Mouse (Mus musculus) small intestine, adult 2 months (tissue): Measurements from ENCODE around the gene Vtn. TPM values are rescaled to one million over a fixed set of nuclear protein-coding genes. Genes with fewer than 3 reads are reported as not detected.
A peak's percentile ranks its signal among the peaks of the same experiment; 100 is the strongest.

Experiments used
- H3K27ac ChIP-seq: fragments of 200-500 bp; 2 replicates; pipeline ENCODE4 v1.5.1; 2012; ENCODE audit warnings: low read depth, low read length, control low read depth, inconsistent platforms; ENCODE audit not compliant: insufficient read depth
- H3K27me3 ChIP-seq: fragments of 200-500 bp; 2 replicates; pipeline ENCODE4 v1.6.1; 2012; ENCODE audit warnings: mild to moderate bottlenecking, moderate library complexity, low read length, inconsistent platforms; ENCODE audit not compliant: control insufficient read depth, insufficient read depth
- H3K36me3 ChIP-seq: fragments of 200-500 bp; 2 replicates; pipeline ENCODE4 v1.6.1; 2012; ENCODE audit warnings: mild to moderate bottlenecking, low read length, control low read depth, inconsistent platforms; ENCODE audit not compliant: control insufficient read depth, insufficient read depth
- H3K4me1 ChIP-seq: fragments of 200-500 bp; 2 replicates; pipeline ENCODE4 v1.6.1; 2012; ENCODE audit warnings: low read length, inconsistent platforms, mixed read lengths; ENCODE audit not compliant: control insufficient read depth, insufficient read depth, insufficient read length
- H3K4me3 ChIP-seq: fragments of 200-500 bp; 2 replicates; pipeline ENCODE4 v1.5.1; 2012; ENCODE audit warnings: low read depth, mild to moderate bottlenecking, control low read depth, inconsistent platforms, low read length, moderate library complexity
- CTCF ChIP-seq: fragments of 200-500 bp; IDR thresholded peaks from 2 replicates; pipeline ENCODE4 v1.5.1; 2012; ENCODE audit warnings: low read depth, mild to moderate bottlenecking, control low read depth, inconsistent platforms, low read length, moderate library complexity, mixed read lengths; ENCODE audit not compliant: insufficient replicate concordance, insufficient read length; ENCODE audit errors: extremely low read depth
- POLR2A ChIP-seq: fragments of 200-500 bp; IDR thresholded peaks from 2 replicates; pipeline ENCODE4 v1.6.1; 2012; ENCODE audit warnings: low read depth, mild to moderate bottlenecking, control low read depth, inconsistent platforms, low read length, moderate library complexity
- WGBS: fragments of 180-500 bp; shearing (Covaris S2); methylation state at CpG from one replicate; pipeline ENCODE4 v1.1.7; 2018; 5-methylcytosine and 5-hydroxymethylcytosine counted together
- polyA plus RNA-seq: library from polyadenylated mRNA; depleted of rRNA; stranded (reverse); fragments of >200 nt; gene quantifications from 2 replicates; pipeline ENCODE4 v1.2.3, GENCODE M21; 2012; rRNA removed

The Vtn gene
- polyA plus RNA-seq, 1 experiment = 3.2 TPM

DNA sequence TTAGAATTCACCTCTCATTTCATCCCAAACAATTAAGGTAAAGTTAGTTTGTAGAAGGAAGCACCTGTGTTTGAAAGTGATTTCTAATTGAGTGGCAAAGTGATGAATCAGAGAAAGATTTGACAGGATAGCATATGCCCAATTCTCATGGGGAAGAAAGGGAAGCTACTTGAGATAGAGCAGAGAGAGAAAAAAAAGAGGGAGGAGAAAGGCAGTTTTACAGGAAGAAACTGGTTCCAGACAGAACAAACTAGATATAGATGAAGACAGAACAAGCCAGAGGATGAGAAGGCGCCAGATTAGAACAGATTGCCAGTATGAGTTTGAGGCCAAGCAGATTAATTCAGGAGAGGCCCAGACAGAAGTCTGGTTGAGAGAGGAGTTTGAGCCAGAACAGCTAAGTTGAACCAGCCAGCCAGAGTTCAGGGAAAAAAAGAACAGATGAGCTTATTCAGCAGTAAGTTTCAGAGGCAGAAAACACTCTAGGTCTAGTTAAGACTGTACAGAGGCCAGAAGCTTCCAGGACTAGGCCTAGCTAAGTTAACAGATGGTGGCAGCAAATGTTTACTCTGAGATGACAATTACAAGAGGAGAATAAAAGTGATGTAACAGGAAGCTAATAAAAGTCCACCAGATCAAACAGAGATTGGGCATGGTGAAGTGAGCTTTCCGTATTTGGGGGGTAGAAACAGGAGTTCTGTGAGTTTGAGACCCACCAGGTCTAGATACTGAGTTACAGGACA, 49.0 kb downstream of the Vtn start:
- Histone ChIP-seq H3K4me3 (no peak overlapping the region), H3K27me3 (no peaks in the 10 kb centered on the region), H3K36me3 (peaks cover 10% of the 10 kb centered on the region), H3K27ac (peak overlapping the region; percentile 56), H3K4me1 (peaks cover 23% of the 10 kb centered on the region)
- TF ChIP-seq CTCF (no peak), POLR2A (no peak)
- 39% methylated on average over 2 of the region's 2 CpGs for WGBS

- peak overlapping the region; percentile 80 for H3K4me3 ChIP-seq
- WGBS = 6% methylated on average over 5 of the region's 5 CpGs
- peaks cover 25% of the 10 kb centered on the region for H3K4me1 ChIP-seq
- no peak for TF ChIP-seq POLR2A
- H3K36me3 ChIP-seq = 0 out of 2 replicates have a peak, but pooled peaks cover under 1% of the 10 kb centered on the region
- peak overlapping the region; percentile 63 for H3K27ac ChIP-seq
- H3K27me3 ChIP-seq = no peaks in the 10 kb centered on the region
These were observed 50.6 kb downstream of the Vtn start for GRCm38 (mm10) chr11:78549491-78549987.

- H3K36me3 ChIP-seq = no peaks in the 10 kb centered on the region
- WGBS = under 1% methylated on average over 60 of the region's 60 CpGs
- H3K27me3 ChIP-seq = no peaks in the 10 kb centered on the region
- H3K4me3 ChIP-seq = peak within 1 kb of the TSS; percentile 80
- peaks cover 30% of the 10 kb centered on the region; the same call in 1 of the 2 replicates for H3K4me1 ChIP-seq
- peak within 1 kb of the TSS; percentile 63 for H3K27ac ChIP-seq
- TF ChIP-seq CTCF = peak; percentile 17; the same call in 1 of the 2 replicates
- peak; percentile 64 for TF ChIP-seq POLR2A
These were observed 51.5 kb downstream of the Vtn start, which contains the start of gene Tmem97 for GRCm38 (mm10) chr11:78550168-78551058. Gene Tmem97, minus strand, starts transcription at chr11:78550777.

DNA sequence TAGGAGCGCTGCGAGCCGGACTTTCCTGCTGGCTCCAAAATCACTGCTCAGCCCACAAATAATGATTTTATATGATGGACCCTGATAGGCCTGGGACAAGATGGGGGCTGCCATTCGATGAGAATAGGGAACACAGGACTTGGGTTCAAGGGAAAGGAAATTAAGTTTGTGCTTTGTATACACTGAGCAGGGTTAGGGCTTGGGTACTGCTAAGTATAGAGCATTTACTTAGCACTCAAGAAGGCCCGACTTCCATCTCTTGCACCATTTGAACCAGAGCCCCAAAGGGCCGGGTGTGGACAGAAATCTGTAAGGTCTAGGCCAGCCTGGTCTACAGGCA, 52.1 kb downstream of the Vtn start:
- Histone ChIP-seq H3K4me3 (peak overlapping the region; percentile 80), H3K36me3 (no peaks in the 10 kb centered on the region), H3K27ac (peak overlapping the region; percentile 18; the same call in 1 of the 2 replicates), H3K4me1 (peaks cover 34% of the 10 kb centered on the region; the same call in 1 of the 2 replicates), H3K27me3 (no peaks in the 10 kb centered on the region)
- WGBS = 23% methylated on average over 6 of the region's 6 CpGs
- TF ChIP-seq CTCF = no peak
- TF ChIP-seq POLR2A = no peak

Other genes starting within 250 kb of the Vtn start
- 38.2 and 51.7 TPM in 2 replicates for gene 2610507B11Rik, start 237.3 kb upstream of the Vtn start, polyA plus RNA-seq
- 0.14 and 0.18 TPM in 2 replicates for gene BC030499, start 208.2 kb upstream of the Vtn start, polyA plus RNA-seq
- gene Spag5, start 197.6 kb upstream of the Vtn start, polyA plus RNA-seq = 5.1 and 7.5 TPM in 2 replicates
- 8.8 and 11.7 TPM in 2 replicates for gene Aldoc, start 176.1 kb upstream of the Vtn start, polyA plus RNA-seq
- gene Pigs, start 170.7 kb upstream of the Vtn start, polyA plus RNA-seq = 47.6 and 70.8 TPM in 2 replicates
- 12.7 and 13.3 TPM in 2 replicates for gene Unc119, start 155.6 kb upstream of the Vtn start, polyA plus RNA-seq
- gene Foxn1, start 112.5 kb upstream of the Vtn start, polyA plus RNA-seq = 0.06 TPM in 1 of 2 replicates, not detected in the other
- 24.9 and 374 TPM in 2 replicates for gene Slc13a2, start 76.9 kb upstream of the Vtn start, polyA plus RNA-seq
- 117 and 341 TPM in 2 replicates for gene Slc46a1, start 33.4 kb upstream of the Vtn start, polyA plus RNA-seq
- 0.43 and 0.60 TPM in 2 replicates for gene Sarm1, start 1.3 kb upstream of the Vtn start, polyA plus RNA-seq
- gene Sebox, start 4.4 kb downstream of the Vtn start, polyA plus RNA-seq = not detected in 2 replicates
- gene Tmem199, start 13.1 kb downstream of the Vtn start, polyA plus RNA-seq = 3.7 and 3.8 TPM in 2 replicates
- 18.1 and 24.9 TPM in 2 replicates for gene Poldip2, start 13.1 kb downstream of the Vtn start, polyA plus RNA-seq
- 31.3 and 64.5 TPM in 2 replicates for gene Tnfaip1, start 37.2 kb downstream of the Vtn start, polyA plus RNA-seq
- gene Ift20, start 37.3 kb downstream of the Vtn start, polyA plus RNA-seq = 114 and 137 TPM in 2 replicates
- gene Tmem97, start 51.7 kb downstream of the Vtn start, polyA plus RNA-seq = 32.4 and 47.0 TPM in 2 replicates
- 7.8 and 9.8 TPM in 2 replicates for gene Nlk, start 198.3 kb downstream of the Vtn start, polyA plus RNA-seq